Mouse (Mus musculus) kidney, adult 2 months (tissue): Measurements from ENCODE around the gene Mkrn2os. TPM values are rescaled to one million over a fixed set of nuclear protein-coding genes. Genes with fewer than 3 reads are reported as not detected.
A peak's percentile ranks its signal among the peaks of the same experiment; 100 is the strongest.

ENCODE experiments used
- DNase-seq: peaks from one replicate; pipeline ENCODE4 v3.0.0; 2021
- H3K27ac ChIP-seq: fragments of 200-500 bp; 2 replicates; pipeline ENCODE4 v1.5.1; 2012; ENCODE audit warnings: low read depth, low read length, control low read depth, inconsistent platforms; ENCODE audit not compliant: insufficient read depth
- H3K27me3 ChIP-seq: fragments of 200-500 bp; replicated peaks from 2 replicates; pipeline ENCODE4 v1.6.1; 2012; ENCODE audit warnings: mild to moderate bottlenecking, moderate library complexity, low read length, inconsistent platforms; ENCODE audit not compliant: control insufficient read depth, insufficient read depth
- H3K36me3 ChIP-seq: fragments of 200-500 bp; 2 replicates; pipeline ENCODE4 v1.6.1; 2012; ENCODE audit warnings: mild to moderate bottlenecking, moderate library complexity, low read length, inconsistent platforms; ENCODE audit not compliant: control insufficient read depth, insufficient read depth
- H3K4me1 ChIP-seq: fragments of 200-500 bp; 2 replicates; pipeline ENCODE4 v1.6.1; 2011; ENCODE audit warnings: low read length; ENCODE audit not compliant: control insufficient read depth, insufficient read depth
- H3K4me3 ChIP-seq: fragments of 200-500 bp; 2 replicates; pipeline ENCODE4 v1.5.1; 2011; ENCODE audit warnings: mild to moderate bottlenecking, low read depth, low read length, control low read depth; ENCODE audit not compliant: insufficient read depth
- CTCF ChIP-seq: fragments of 200-500 bp; conservative IDR thresholded peaks from 2 replicates; pipeline ENCODE4 v1.5.1; 2011; ENCODE audit warnings: low read depth, mild to moderate bottlenecking, control low read depth, low read length, moderate library complexity, mixed read lengths; ENCODE audit not compliant: insufficient read depth, insufficient read length
- POLR2A ChIP-seq: fragments of 200-500 bp; IDR thresholded peaks from one replicate; pipeline ENCODE4 v1.6.1; 2011; ENCODE audit warnings: low read depth, low read length, control low read depth
- WGBS: fragments of 180-500 bp; shearing (Covaris S2); methylation state at CpG from one replicate; pipeline ENCODE4 v1.1.7; 2018; 5-methylcytosine and 5-hydroxymethylcytosine counted together
- polyA plus RNA-seq: library from polyadenylated mRNA; depleted of rRNA; stranded (reverse); fragments of >200 nt; gene quantifications from 2 replicates; pipeline ENCODE4 v1.2.3, GENCODE M21; 2012

Gene Mkrn2os
- polyA plus RNA-seq, 1 experiment: 15.4 TPM

DNA sequence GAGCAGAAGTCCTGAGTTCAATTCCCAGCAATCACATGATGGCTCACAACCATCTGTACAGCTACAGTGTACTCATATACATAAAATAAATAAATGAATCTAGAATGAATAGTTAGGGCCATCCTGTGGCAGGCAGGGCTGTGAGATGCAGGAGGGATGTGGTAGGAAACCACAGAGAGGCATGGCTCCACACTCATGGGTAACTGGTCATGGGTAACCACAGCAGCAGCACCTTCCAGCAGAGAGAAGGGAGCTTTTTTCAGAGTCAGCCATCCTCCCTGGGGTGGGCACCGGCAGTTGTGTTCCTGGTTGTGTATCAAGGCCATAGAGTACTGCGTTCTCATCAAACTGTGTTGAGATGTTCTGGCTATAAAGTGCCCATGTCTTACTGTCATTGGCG is 2.1 kb upstream of the Mkrn2os start:
- 86% methylated on average over 3 of the region's 3 CpGs for WGBS
- no peak for DNase-seq
- no peak for TF ChIP-seq POLR2A
- no peak for TF ChIP-seq CTCF

DNA sequence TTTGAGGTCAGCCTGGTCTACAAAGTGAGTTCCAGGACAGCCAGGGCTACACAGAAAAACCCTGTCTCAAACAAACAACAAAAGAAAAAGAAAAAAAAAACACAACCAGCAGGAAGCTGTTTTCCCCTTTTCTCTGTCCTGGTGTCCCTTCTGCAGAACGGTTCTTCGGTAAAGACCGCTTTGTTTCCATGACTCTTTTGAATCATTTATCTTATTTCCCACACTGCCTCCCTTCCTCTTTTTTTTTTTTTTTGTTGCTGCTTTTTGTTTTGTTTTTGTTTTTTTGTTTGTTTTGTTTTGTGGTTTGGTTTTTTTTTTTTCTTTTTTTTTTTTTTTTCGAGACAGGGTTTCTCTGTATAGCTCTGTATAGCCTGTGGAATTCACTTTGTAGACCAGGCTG is 876 bp upstream of the Mkrn2os start:
- H3K36me3 ChIP-seq: no peaks in the 10 kb centered on the region
- H3K4me3 ChIP-seq: no peak overlapping the region
- H3K27me3 ChIP-seq: no peaks in the 10 kb centered on the region
- no peak for DNase-seq
- WGBS: 73% methylated on average over 4 of the region's 4 CpGs
- peaks cover 8% of the 10 kb centered on the region; the same call in 1 of the 2 replicates for H3K4me1 ChIP-seq
- H3K27ac ChIP-seq: no peak overlapping the region
- TF ChIP-seq CTCF: no peak
- TF ChIP-seq POLR2A: no peak

More for the DNA sequence above, 2.1 kb upstream of the Mkrn2os start:
- Histone ChIP-seq H3K4me3 (no peak overlapping the region), H3K27ac (no peak overlapping the region), H3K36me3 (no peaks in the 10 kb centered on the region), H3K27me3 (no peaks in the 10 kb centered on the region), H3K4me1 (peaks cover 8% of the 10 kb centered on the region; the same call in 1 of the 2 replicates)

DNA sequence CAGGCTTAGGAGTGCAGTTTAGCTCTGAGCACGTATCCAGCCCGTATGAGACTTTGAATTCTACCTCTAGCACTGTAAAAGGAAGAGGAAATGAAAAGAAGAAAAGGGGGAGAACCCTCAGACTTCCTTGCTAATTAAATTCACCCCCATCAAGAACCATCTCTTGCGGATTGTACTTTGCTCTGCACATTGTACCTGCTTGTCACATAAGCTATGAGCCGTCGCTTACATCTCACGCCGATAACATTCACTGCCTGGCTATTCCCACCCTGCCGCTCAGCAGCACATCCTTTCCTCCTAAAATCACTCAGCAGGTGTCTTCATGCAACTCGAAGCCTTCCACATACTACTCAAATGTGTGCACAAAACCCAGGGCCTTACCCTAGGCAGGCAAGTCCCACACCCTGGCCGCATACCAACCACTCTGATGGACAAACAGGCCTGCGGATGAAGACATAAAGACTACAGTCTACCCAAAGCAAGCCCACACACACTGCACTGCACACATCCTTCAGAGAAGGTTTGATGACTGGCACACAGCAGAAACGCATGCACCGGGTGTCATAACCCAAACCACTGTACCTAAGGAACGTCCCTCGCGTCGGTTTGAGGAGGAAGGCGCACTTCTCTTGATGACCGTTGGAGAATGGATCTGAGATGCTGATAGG is 550 bp downstream of the Mkrn2os start:
- Histone ChIP-seq H3K4me3 (peak overlapping the region; percentile 26), H3K36me3 (no peaks in the 10 kb centered on the region), H3K27me3 (no peaks in the 10 kb centered on the region), H3K4me1 (peaks cover 8% of the 10 kb centered on the region; the same call in 1 of the 2 replicates), H3K27ac (no peak overlapping the region)
- 51% methylated on average over 19 of the region's 19 CpGs for WGBS
- TF ChIP-seq CTCF (no peak), POLR2A (no peak)
- no peak for DNase-seq

DNA sequence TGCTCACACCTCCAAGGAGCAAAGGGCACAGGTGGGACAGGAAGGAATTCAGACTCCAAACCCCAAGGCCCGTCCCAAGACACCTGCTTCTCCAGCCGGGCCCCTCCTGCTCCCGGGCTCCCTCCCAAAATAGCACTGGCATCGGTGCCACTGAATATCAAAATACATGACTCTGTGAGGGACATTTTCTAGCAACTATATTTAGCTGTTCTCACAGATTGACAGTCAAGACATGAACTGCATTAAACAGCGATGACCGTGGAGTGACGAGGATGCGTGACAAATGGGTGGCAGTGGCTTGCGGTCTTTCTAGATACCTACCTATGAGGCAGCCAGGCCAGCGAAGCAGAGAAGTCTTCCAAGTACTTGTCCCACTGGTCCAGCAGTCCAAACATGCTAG is 6.1 kb downstream of the Mkrn2os start:
- no peaks in the 10 kb centered on the region for H3K27me3 ChIP-seq

DNA sequence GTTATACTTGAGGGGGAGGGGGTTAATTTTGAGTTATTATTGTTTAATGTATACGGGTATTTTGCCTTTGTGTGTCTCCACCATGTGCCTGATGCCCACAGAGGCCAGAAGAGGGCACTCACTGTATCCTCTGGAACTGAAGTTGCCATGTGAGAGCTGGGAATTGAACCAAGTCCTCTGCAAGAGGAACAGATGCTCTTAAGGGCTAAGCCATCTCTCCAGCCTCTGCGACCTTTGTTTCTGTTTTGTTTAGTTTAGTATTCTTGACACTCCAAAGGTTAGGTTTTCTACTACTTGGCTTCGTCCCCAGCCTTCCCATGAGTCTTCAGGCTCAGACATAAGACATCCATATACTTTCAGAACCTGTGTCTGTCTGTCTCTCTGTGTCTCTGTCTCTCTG is 8.2 kb downstream of the Mkrn2os start:
- peak; percentile 77 for DNase-seq
- Histone ChIP-seq H3K4me3 (no peak overlapping the region), H3K36me3 (no peaks in the 10 kb centered on the region), H3K27me3 (no peaks in the 10 kb centered on the region), H3K27ac (no peak overlapping the region), H3K4me1 (no peaks in the 10 kb centered on the region)
- TF ChIP-seq CTCF (peak; percentile 46), POLR2A (no peak)
- 55% methylated on average over 3 of the region's 3 CpGs for WGBS

More for the DNA sequence above, 6.1 kb downstream of the Mkrn2os start:
- WGBS: 83% methylated on average over 10 of the region's 10 CpGs
- no peak for DNase-seq
- H3K4me3 ChIP-seq: no peak overlapping the region
- H3K27ac ChIP-seq: no peak overlapping the region
- H3K36me3 ChIP-seq: no peaks in the 10 kb centered on the region
- no peak for TF ChIP-seq POLR2A
- TF ChIP-seq CTCF: no peak
- H3K4me1 ChIP-seq: no peaks in the 10 kb centered on the region

DNA sequence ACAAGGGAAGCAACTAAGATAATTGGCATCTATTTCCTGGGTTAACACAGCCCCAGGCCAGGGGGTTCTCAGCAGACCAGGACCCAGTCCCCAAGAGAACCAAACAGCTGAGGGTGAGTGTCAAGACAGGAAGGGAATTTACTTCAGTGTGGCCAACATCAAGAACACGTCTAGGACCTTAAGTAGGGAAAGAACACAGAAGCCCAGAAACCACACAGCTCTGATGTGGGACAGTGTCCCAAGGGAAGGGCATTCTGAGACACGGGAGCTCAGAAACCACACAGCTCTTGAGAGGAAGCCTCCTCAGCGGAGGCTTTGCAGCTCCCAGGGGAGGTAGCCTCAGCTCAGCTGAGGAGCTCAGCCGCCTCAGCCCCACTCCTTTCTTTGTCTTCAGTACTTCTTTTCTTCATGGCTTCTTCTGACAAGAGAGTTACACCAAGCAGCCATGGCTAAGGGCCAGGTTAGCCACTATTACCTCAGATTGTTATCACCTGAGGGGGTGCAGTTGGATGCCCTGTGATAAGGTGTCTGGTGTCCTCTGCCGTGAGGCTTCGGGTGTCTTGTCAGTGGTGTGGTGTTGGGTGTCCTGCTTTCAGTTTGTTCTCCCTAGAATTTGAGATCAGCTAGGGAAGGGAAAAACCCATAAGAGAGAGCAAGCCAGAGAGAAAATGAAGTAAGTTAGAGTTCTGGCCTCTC is 8.8 kb downstream of the Mkrn2os start:
- Histone ChIP-seq H3K36me3 (no peaks in the 10 kb centered on the region), H3K4me3 (no peak overlapping the region), H3K4me1 (no peaks in the 10 kb centered on the region), H3K27ac (no peak overlapping the region), H3K27me3 (no peaks in the 10 kb centered on the region)
- WGBS: 75% methylated on average over 6 of the region's 6 CpGs
- DNase-seq: no peak
- TF ChIP-seq POLR2A: no peak
- TF ChIP-seq CTCF: no peak
